Mouse (Mus musculus) intestine, embryonic 15.5 days (tissue): ENCODE results near the gene Gpr25. TPM values are rescaled to one million over a fixed set of nuclear protein-coding genes. Genes with fewer than 3 reads are reported as not detected.

ENCODE experiments used
- ATAC-seq: fragments of 200-750 bp; cut with Nextera tagmentation; 2 replicates; pipeline ENCODE4 v1.8.0; 2017; ENCODE audit warnings: moderate TSS enrichment, moderate library complexity
- H3K27ac ChIP-seq: fragments of 300-500 bp; sonication (generic); 2 replicates; pipeline ENCODE4 v1.5.1; 2015; ENCODE audit warnings: mild to moderate bottlenecking, inconsistent platforms
- H3K27me3 ChIP-seq: fragments of 300-500 bp; sonication (generic); replicated peaks from 2 replicates; pipeline ENCODE4 v1.6.1; 2015; ENCODE audit warnings: inconsistent platforms
- H3K36me3 ChIP-seq: fragments of 300-500 bp; sonication (generic); 2 replicates; pipeline ENCODE4 v1.6.1; 2015; ENCODE audit warnings: inconsistent platforms
- H3K4me1 ChIP-seq: fragments of 300-500 bp; sonication (generic); replicated peaks from 2 replicates; pipeline ENCODE4 v1.6.1; 2015; ENCODE audit warnings: inconsistent platforms
- H3K4me2 ChIP-seq: fragments of 300-500 bp; sonication (generic); replicated peaks from 2 replicates; pipeline ENCODE4 v1.6.1; 2015; ENCODE audit warnings: mild to moderate bottlenecking, inconsistent platforms
- H3K4me3 ChIP-seq: fragments of 300-500 bp; sonication (generic); replicated peaks from 2 replicates; pipeline ENCODE4 v1.5.1; 2015; ENCODE audit warnings: inconsistent platforms
- H3K9ac ChIP-seq: fragments of 300-500 bp; sonication (generic); 2 replicates; pipeline ENCODE4 v1.6.1; 2015; ENCODE audit warnings: inconsistent platforms
- H3K9me3 ChIP-seq: fragments of 300-500 bp; sonication (generic); 2 replicates; pipeline ENCODE4 v1.6.1; 2016; ENCODE audit warnings: inconsistent platforms
- WGBS: fragments of 180-500 bp; shearing (Covaris S2); methylation state at CpG from one replicate; pipeline ENCODE4 v1.1.7; 2015; 5-methylcytosine and 5-hydroxymethylcytosine counted together
- polyA plus RNA-seq: library from polyadenylated mRNA; unstranded; fragments of >200 nt; fragmentation: Nextera tagmentation; extraction: Ambion mirVana; gene quantifications from 2 replicates; pipeline ENCODE4 v1.2.1, GENCODE M21; 2015

Gpr25 gene
- polyA plus RNA-seq, 1 experiment from 2014 or later = not detected

DNA sequence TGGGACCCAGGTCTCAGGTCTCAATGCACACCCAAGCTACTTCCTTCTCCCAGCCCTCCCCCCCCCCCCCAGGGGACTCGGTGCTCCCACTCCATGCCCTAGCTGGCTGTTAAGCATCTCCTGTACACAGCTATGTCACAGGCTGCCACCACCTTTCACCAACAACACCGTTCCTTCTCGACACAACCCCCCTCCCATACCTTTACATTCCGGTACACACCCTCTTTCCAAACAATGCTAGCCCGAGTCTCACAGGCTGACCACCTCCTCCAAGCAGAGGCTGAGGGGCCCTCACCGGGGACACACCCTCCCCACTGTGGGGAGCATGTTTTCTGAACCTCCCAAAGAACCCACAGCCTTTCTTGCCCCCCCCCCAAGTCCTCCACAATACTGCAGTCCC lies 29.1 kb downstream of the Gpr25 start:
- 12% methylated on average over 6 of the region's 6 CpGs for WGBS
- 0 out of 2 replicates have a peak, but pooled peaks cover 2% of the 10 kb centered on the region for H3K36me3 ChIP-seq
- peak; percentile 34 for ATAC-seq
- peak overlapping the region; percentile 94 for H3K27ac ChIP-seq
- 0 out of 2 replicates have a peak overlapping the region, but pooled peaks have one; percentile 8 for H3K9ac ChIP-seq
- peaks cover 50% of the 10 kb centered on the region for H3K4me1 ChIP-seq
- H3K27me3 ChIP-seq = no peaks in the 10 kb centered on the region
- H3K4me2 ChIP-seq = peak overlapping the region; percentile 92
- no peaks in the 10 kb centered on the region for H3K9me3 ChIP-seq
- peak overlapping the region; percentile 65 for H3K4me3 ChIP-seq

GRCm38 (mm10) chr1:136230201-136230600 lies 30.5 kb downstream of the Gpr25 start:
- ATAC-seq = peak; percentile 38

GRCm38 (mm10) chr1:136229040-136229373 lies 31.7 kb downstream of the Gpr25 start:
- peak overlapping the region; percentile 33; the same call in 1 of the 2 replicates for H3K9ac ChIP-seq
- no peaks in the 10 kb centered on the region for H3K27me3 ChIP-seq
- peak overlapping the region; percentile 94 for H3K27ac ChIP-seq
- 31% methylated on average over 6 of the region's 6 CpGs for WGBS
- peaks cover 49% of the 10 kb centered on the region for H3K4me1 ChIP-seq
- peak; percentile 44 for ATAC-seq
- H3K36me3 ChIP-seq = peaks cover 14% of the 10 kb centered on the region; the same call in 1 of the 2 replicates
- no peaks in the 10 kb centered on the region for H3K9me3 ChIP-seq
- H3K4me3 ChIP-seq = peak overlapping the region; percentile 38
- H3K4me2 ChIP-seq = peak overlapping the region; percentile 92

More at GRCm38 (mm10) chr1:136230201-136230600, 30.5 kb downstream of the Gpr25 start:
- Histone ChIP-seq H3K9me3 (no peaks in the 10 kb centered on the region), H3K4me3 (peak overlapping the region; percentile 38), H3K4me2 (peak overlapping the region; percentile 92), H3K36me3 (peaks cover 6% of the 10 kb centered on the region; the same call in 1 of the 2 replicates), H3K9ac (peak overlapping the region; percentile 54), H3K4me1 (peaks cover 50% of the 10 kb centered on the region), H3K27me3 (no peaks in the 10 kb centered on the region), H3K27ac (peak overlapping the region; percentile 94)
- WGBS = 27% methylated on average over 11 of the region's 11 CpGs

- Histone ChIP-seq H3K36me3 (peaks cover 18% of the 10 kb centered on the region; the same call in 1 of the 2 replicates), H3K4me3 (peak overlapping the region; percentile 38), H3K27ac (peak overlapping the region; percentile 94), H3K4me2 (peak overlapping the region; percentile 92), H3K9ac (peak overlapping the region; percentile 33; the same call in 1 of the 2 replicates), H3K27me3 (no peaks in the 10 kb centered on the region), H3K9me3 (no peaks in the 10 kb centered on the region), H3K4me1 (peaks cover 53% of the 10 kb centered on the region)
- WGBS = 15% methylated on average over 13 of the region's 13 CpGs
- ATAC-seq = peak; percentile 79
Measured at GRCm38 (mm10) chr1:136228328-136229039, 32.2 kb downstream of the Gpr25 start.

DNA sequence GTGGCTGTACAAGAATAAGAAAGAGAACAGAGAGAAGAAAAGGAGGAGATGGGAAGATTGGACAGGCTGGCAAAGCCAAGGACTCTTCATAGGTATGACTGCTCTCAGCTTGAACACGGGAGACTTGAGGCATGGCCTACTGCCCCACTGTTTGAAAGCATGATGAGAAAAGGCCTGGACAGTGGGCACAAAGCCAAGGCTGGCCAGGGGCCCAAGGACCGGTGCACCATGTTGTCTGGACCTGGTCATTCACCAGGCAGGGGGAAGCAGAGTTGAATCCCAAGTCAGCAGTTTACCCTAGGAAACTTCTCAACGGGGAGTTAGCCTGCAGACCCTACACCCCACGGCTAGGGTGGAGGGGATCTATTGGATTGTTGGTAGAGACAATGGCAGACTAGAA lies 32.8 kb downstream of the Gpr25 start:
- peak overlapping the region; percentile 38; the same call in 1 of the 2 replicates for H3K4me3 ChIP-seq
- ATAC-seq = peak; percentile 0; the same call in 1 of the 2 replicates
- peaks cover 55% of the 10 kb centered on the region for H3K4me1 ChIP-seq

DNA sequence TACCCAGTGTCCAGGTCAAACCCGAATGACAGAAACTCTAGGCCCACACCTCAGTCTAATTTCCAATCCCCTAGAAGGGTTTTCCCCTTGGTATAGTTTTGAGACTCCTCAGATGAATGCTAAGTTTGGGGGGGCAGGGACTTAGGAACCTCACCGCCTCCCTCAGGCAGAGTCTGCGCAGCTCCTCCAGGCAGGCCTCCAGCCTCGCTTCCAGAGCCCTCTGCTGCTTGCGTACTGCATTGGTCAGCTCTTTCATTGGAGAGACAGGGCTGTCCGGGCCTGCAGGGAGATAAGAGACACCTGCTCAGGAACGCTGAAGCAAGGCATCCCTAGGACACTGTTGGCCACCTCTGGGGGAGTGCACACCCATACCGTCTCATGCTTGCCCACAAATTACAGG lies 34.0 kb downstream of the Gpr25 start:
- Histone ChIP-seq H3K27ac (no peak overlapping the region), H3K9ac (no peak overlapping the region), H3K36me3 (peaks cover 18% of the 10 kb centered on the region; the same call in 1 of the 2 replicates), H3K27me3 (no peaks in the 10 kb centered on the region), H3K9me3 (no peaks in the 10 kb centered on the region), H3K4me2 (no peak overlapping the region), H3K4me3 (no peak overlapping the region), H3K4me1 (peaks cover 48% of the 10 kb centered on the region)
- ATAC-seq = no peak
- 80% methylated on average over 8 of the region's 8 CpGs for WGBS

More for the DNA sequence above, 32.8 kb downstream of the Gpr25 start:
- Histone ChIP-seq H3K27me3 (no peaks in the 10 kb centered on the region), H3K27ac (peak overlapping the region; percentile 94), H3K36me3 (peaks cover 18% of the 10 kb centered on the region; the same call in 1 of the 2 replicates), H3K9ac (no peak overlapping the region), H3K9me3 (no peaks in the 10 kb centered on the region), H3K4me2 (peak overlapping the region; percentile 92)
- 40% methylated on average over 4 of the region's 4 CpGs for WGBS

GRCm38 (mm10) chr1:136225846-136226245 lies 34.8 kb downstream of the Gpr25 start:
- no peaks in the 10 kb centered on the region for H3K27me3 ChIP-seq
- ATAC-seq = no peak
- H3K9me3 ChIP-seq = no peaks in the 10 kb centered on the region
- no peak overlapping the region for H3K4me2 ChIP-seq
- H3K27ac ChIP-seq = no peak overlapping the region
- H3K4me3 ChIP-seq = no peak overlapping the region
- H3K9ac ChIP-seq = no peak overlapping the region
- peaks cover 47% of the 10 kb centered on the region for H3K4me1 ChIP-seq
- H3K36me3 ChIP-seq = peaks cover 18% of the 10 kb centered on the region; the same call in 1 of the 2 replicates
- WGBS = 96% methylated on average over 8 of the region's 8 CpGs

DNA sequence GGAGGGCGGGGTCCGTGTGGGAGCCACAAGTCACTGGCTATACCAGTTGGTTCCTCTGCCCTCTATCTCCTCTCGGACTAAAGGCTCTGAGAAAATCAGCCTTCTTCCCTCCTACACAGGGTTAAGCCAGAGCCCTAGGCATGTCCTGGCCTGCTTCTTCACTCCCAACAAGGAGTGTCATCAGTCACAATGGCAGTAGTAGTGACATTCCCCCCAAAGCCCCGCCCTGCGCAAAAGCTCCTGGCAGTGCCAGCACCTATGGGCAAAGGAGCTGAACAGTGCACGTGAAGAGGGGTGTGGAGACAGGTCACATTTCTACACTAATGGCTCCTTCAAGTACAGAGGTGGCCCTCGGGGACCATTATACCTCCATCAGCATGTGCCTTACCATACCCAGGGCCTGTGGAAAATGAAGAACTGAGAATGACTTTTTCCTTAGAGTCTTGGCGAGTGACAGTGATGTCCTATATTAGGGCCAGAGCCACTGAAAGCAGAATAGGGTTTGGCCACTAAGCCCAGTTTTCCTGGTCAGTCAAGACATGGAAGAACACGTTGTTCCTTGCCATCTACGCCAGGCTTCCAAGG lies 36.8 kb downstream of the Gpr25 start:
- peaks cover 39% of the 10 kb centered on the region for H3K4me1 ChIP-seq
- 85% methylated on average over 10 of the region's 10 CpGs for whole genome bisulfite sequencing
- no peak overlapping the region for H3K4me2 ChIP-seq
- no peaks in the 10 kb centered on the region for H3K9me3 ChIP-seq
- H3K27me3 ChIP-seq = no peaks in the 10 kb centered on the region
- no peak overlapping the region for H3K4me3 ChIP-seq
- 0 out of 2 replicates have a peak overlapping the region, but pooled peaks have one; percentile 51 for H3K27ac ChIP-seq
- H3K36me3 ChIP-seq = peaks cover 21% of the 10 kb centered on the region; the same call in 1 of the 2 replicates
- no peak overlapping the region for H3K9ac ChIP-seq
- ATAC-seq = no peak

DNA sequence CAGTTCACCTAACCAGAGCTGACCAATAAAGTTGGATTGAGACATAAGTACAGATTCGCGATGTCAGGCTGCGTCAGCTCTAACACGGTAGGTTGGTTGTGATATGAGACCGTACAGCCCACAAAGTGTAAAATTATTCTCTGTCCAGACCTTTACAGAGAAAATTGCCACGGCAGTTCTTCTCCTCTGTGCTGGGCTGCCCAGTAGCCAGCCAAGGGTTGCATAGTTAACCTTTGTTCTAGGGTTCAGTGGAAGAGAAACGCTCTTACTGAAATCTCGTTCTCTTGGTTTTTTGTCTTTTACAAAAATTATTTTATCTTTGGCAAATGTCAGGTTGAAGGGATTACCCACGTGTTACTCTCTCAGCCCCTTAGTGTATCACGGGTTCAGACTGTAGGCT lies 38.3 kb downstream of the Gpr25 start:
- Histone ChIP-seq H3K36me3 (peaks cover 27% of the 10 kb centered on the region; the same call in 1 of the 2 replicates), H3K27me3 (no peaks in the 10 kb centered on the region), H3K4me2 (no peak overlapping the region), H3K9ac (no peak overlapping the region), H3K27ac (no peak overlapping the region), H3K4me3 (no peak overlapping the region), H3K4me1 (peaks cover 24% of the 10 kb centered on the region), H3K9me3 (no peaks in the 10 kb centered on the region)
- 71% methylated on average over 10 of the region's 10 CpGs for WGBS
- ATAC-seq = no peak

DNA sequence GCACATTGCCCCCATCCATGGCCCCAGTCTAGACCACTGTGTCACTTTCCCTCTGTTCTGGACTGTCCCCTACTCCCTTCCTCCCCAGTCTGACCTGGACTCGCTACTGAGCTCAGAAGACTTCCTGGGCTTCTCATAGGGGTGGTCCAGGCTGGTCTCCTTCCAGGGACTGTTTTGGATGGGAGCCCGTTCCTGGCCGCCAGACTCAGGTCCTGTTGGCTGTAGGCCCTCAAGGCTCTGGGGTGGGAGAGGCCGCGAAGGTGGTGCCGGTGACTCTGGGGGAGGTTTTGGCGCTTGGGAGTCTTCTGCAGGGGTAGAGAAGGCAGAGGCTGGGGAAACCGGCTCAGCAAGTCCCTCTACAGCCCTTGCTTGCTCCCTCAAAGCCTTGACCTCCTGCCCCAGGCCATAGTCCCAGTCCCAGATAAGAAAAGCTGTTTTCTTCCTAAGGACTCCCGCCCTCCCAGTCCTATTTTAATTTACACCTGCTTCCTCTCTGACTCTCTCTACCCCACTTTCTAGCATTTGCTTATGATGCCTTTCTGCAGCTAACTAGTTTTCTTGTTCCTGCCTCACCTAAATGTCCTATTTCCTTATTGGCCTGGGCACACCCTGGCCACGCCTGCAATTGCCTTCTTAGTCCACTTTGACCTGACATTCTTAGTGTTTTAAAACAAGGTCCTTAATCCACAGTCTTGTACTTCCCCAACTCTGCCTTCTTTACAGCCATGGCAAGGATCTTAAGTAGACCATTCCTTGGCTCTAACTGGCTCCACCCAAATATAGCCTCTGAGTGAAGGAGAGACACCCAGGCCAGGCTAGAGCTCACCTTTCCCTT lies 40.4 kb downstream of the Gpr25 start:
- H3K9me3 ChIP-seq = no peaks in the 10 kb centered on the region
- 52% methylated on average over 10 of the region's 10 CpGs for WGBS
- peak; percentile 91 for ATAC-seq
- H3K4me2 ChIP-seq = peak overlapping the region; percentile 46
- H3K9ac ChIP-seq = no peak overlapping the region
- H3K4me1 ChIP-seq = peaks cover 17% of the 10 kb centered on the region
- H3K27me3 ChIP-seq = no peaks in the 10 kb centered on the region
- H3K27ac ChIP-seq = peak overlapping the region; percentile 90
- peak overlapping the region; percentile 12; the same call in 1 of the 2 replicates for H3K4me3 ChIP-seq
- H3K36me3 ChIP-seq = peaks cover 30% of the 10 kb centered on the region

DNA sequence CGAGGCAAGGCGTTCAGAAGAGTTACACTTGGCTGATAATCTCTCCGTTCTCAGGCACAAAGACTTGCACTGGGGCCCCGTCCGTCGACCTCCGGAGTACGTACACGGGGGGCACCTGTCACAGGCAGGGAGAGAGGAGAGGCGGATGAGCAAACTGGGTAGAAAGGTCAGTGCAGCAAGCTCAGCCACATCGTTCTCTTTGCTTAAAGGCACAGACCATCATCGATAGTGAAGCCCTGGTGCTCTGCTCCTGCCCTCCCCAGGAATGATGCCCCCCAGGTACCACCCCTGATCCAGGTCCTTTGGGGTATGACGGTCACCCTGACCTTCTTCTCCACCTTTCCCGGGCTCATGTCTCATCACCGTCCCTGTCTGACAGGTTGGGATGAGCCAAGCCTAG lies 46.4 kb downstream of the Gpr25 start:
- WGBS = 77% methylated on average over 15 of the region's 15 CpGs
- H3K4me3 ChIP-seq = no peak overlapping the region
- no peak overlapping the region for H3K4me2 ChIP-seq
- H3K27ac ChIP-seq = no peak overlapping the region
- H3K36me3 ChIP-seq = peaks cover 21% of the 10 kb centered on the region
- no peaks in the 10 kb centered on the region for H3K4me1 ChIP-seq
- no peak for ATAC-seq
- H3K9ac ChIP-seq = no peak overlapping the region
- H3K9me3 ChIP-seq = no peaks in the 10 kb centered on the region
- H3K27me3 ChIP-seq = no peaks in the 10 kb centered on the region

- H3K4me1 ChIP-seq = no peaks in the 10 kb centered on the region
- 53% methylated on average over 3 of the region's 3 CpGs for WGBS
- peak; percentile 45 for ATAC-seq
Measured at GRCm38 (mm10) chr1:136212803-136213202, 47.9 kb downstream of the Gpr25 start, which contains the start of gene Mroh3. TSS of gene Mroh3 (minus strand) at chr1:136212828.

More at GRCm38 (mm10) chr1:136212803-136213202, 47.9 kb downstream of the Gpr25 start, which contains the start of gene Mroh3:
- Histone ChIP-seq H3K27me3 (no peaks in the 10 kb centered on the region), H3K9me3 (no peaks in the 10 kb centered on the region), H3K4me3 (no peak within 1 kb of the TSS), H3K36me3 (peaks cover 14% of the 10 kb centered on the region), H3K27ac (no peak within 1 kb of the TSS), H3K4me2 (no peak within 1 kb of the TSS), H3K9ac (no peak within 1 kb of the TSS)
